Mouse (Mus musculus) effector memory CD4-positive, alpha-beta T cell, adult 5 months (primary cell): Measurements from ENCODE around the gene Vill. TPM values are rescaled to one million over a fixed set of nuclear protein-coding genes. Genes with fewer than 3 reads are reported as not detected.

Experiments
- polyA plus RNA-seq: library from polyadenylated mRNA; unstranded; fragments of 100-300 nt; shearing (Covaris generic); gene quantifications from one replicate; pipeline ENCODE4 v1.2.1, GENCODE M21; 2017

The Vill gene
- 0.90 TPM for polyA plus RNA-seq

DNA sequence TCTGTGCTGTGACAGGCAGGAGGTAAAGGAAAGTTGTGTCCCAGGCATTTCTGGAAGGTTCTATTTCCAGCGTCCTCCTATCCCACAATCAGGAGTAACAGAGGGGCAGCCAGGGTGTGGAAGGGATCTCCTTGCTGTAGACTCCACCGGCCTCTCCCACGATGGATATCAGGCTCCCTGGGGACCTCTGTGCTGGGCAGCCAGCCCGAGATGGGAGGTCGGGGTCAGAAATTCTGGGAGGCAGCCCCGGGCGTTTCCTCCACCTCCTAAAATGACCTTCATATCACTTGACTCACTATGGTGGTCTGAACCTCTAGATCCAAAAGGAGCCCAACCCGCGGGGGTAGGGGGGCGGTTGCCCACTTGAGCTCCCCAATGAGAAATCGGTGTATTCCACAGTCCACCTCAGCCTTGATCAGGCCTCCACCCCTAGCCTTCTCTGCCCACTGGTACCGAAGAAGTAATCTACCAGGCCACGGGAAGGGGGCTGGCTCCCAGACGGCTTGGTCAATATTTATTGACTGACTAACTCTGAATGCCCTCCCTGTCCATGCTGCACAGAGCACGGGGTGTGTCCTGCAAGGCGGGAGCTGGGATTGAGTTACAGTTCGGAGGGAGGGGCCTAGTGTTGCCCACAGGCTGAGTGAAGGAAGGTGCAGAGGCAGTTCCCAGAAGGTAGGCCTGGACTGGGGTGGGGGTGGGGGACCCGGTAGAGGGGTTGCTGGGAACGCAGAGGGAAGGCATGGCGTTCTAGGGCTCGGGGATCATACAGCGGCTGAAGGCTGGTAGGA lies at the start of gene Vill:
Gene Vill, plus strand, starts transcription at position 625 of the 791 bp plus-strand sequence.

DNA sequence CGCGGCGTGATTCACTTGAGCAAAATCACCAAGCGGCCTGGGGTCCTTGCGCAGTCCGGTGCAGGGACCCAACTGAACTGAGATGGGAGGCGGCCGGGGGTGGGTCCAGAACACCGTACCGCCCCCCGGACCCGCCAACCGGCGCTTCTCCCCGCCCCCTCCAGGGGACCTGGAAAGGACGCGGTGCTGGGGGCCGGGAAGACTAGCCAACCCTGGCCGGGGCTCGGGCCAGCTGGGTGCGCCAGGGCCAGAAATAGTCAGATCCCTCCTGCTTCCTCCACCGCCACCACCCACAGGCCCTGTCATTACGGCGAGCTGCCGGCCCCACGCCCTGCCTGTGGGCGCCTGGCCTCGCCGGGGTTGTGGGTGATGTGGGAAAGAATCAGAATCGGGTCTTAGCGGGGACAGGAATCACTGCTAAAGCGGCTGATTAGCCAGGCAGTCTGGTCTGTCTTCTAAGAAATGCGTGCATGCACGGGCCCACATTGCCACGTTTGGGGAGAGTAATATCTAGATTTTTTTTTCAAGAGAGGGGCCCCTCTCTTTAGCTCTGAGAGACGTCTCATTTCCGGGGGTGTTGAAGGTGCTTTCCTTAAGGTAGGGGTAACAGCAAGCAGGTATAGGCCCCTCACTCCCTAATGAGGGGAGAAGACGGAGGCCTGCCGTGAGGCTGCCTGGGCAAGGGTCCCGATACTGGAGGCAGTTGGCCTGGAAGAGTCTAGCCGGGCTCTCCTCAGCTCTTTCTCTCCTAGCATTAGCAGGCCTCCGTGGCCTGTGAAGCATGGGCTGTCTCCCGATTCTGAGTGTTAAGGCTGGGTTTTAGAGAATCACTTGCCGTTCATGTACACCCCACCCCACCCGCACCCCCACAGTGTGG lies 41.1 kb downstream of the Vill start, which contains the start of gene Plcd1:
Gene Plcd1, minus strand, starts transcription at position 84 of the 877 bp plus-strand sequence.

DNA sequence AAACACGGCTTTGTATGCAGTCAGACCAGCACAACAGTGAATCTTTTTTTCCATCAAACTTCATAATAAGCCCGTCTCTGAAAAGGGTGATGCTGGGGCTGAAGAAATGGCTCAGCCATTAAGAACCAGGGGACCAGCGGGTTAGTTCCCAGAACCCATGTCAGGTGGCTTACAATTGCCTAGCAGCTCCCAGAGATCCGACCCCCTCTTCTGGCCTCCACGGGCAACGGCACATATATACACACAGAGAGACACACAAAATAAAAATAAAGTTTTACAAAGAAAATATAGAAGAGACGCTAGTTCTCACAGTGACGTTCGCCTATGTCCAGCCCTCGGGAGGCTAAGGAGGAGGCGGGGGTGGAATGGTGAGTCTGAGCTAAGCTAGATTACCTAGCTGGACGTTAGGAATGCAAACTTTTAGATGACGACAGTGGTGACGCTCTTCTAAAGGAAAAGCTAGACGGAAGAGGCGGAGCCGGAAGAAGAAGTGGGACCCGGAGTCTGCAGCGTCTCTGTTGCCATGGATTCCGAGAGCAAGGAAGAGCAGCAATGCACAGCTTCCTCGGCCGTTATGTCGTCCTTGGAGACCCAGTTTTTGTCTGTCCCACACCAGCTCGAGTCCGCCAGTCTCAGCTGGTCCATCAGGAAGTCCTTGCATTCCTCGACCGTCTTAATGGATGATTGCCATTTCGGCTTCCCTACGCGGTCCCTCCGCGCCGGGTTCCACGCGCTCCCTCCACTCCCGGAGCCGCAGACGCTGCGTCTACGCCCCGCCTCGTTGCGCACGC lies 49.6 kb downstream of the Vill start, which contains the start of gene Dlec1:
Gene Dlec1, plus strand, starts transcription at position 487 of the 791 bp plus-strand sequence.

Other genes starting within 250 kb of the Vill start
- gene Ctdspl, start 126.3 kb upstream of the Vill start, polyA plus RNA-seq: not detected
- gene Plcd1, start 40.7 kb downstream of the Vill start, polyA plus RNA-seq: 2.0 TPM
- 0.16 TPM for gene Dlec1, start 49.7 kb downstream of the Vill start, polyA plus RNA-seq
- not detected for gene Acaa1b, start 104.3 kb downstream of the Vill start, polyA plus RNA-seq
- not detected for gene Gm47289, start 106.4 kb downstream of the Vill start, polyA plus RNA-seq
- not detected for gene Slc22a13, start 156.3 kb downstream of the Vill start, polyA plus RNA-seq